Mouse (Mus musculus) left cerebral cortex, adult 2 months (tissue): ENCODE data around the gene Pik3ip1. TPM values are rescaled to one million over a fixed set of nuclear protein-coding genes. Genes with fewer than 3 reads are reported as not detected.

Source experiments
- DNase-seq, 2 experiments: peaks; one replicate each; pipeline ENCODE4 v3.0.0; 2021 to 2022; ENCODE audit warnings: low spot score in 2 of 2, mixed read lengths in 1 of 2; ENCODE audit errors: extremely low spot score in 1 of 2
- H3K27ac ChIP-seq: fragments of 200-600 bp; 2 replicates; pipeline ENCODE4 v1.8.1; 2022
- H3K4me3 ChIP-seq: fragments of 200-600 bp; 2 replicates; pipeline ENCODE4 v1.8.1; 2022
- CTCF ChIP-seq: fragments of 200-600 bp; IDR thresholded peaks from 2 replicates; pipeline ENCODE4 v1.8.1; 2022; ENCODE audit warnings: antibody characterized with exemption, mild to moderate bottlenecking, moderate library complexity
- intact Hi-C: fragments of 180-260 bp; cut with DNase I; formaldehyde crosslinking; loops from one replicate; pipeline ENCODE4 v1.15.1; 2025
- total RNA-seq, 2 experiments: library from RNA; stranded (reverse); gene quantifications; 2 replicates each; pipeline ENCODE4 v1.2.3; 2021

Gene Pik3ip1
- total RNA-seq, 2 experiments from 2014 or later = 28.1 to 31.5 TPM

DNA sequence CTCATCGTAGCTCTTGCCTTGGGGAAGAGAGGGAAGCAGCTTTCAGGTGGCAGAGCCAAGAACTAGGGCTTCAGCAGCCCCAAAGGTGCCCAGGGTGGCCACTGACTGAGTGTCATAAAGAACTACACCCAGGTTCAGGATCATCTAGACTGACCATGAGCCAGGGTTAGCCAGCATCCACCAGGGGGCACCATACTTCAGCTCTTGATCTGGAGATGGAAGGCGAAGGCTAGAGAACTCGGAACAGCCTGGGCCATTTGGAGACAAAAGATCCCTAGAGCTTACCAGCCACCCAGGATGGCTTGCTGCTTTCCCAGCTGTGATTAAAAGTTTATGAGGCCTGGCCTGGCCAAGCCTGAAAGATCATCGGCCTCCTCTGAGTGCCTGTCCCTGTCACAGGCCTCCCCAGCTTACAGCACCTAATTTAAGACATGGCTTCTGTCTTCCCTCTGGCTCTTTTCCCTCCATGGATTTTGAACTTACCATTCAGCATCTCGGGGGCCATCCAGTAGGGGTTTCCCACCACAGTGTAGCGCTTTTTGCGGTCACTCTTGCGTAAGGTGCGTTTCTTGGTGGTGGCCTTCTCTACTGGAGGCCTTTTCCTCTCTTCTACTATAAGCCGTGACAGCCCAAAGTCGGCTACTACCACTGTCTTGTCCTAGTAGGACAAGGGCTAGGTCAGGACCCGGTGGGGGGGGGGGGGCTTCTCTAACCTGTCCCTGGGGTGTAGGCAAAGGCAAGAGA is 17.1 kb downstream of the Pik3ip1 start:
- peak; percentile 89 for TF ChIP-seq CTCF
- DNase-seq = peak; percentile 79 to 80
- intact Hi-C loops = loop anchor here (5.0 kb wide), 1 partner anchor 60 kb away; the partner anchor contains the start of gene Limk2
- no peak overlapping the region for H3K27ac ChIP-seq
- no peak overlapping the region for H3K4me3 ChIP-seq

DNA sequence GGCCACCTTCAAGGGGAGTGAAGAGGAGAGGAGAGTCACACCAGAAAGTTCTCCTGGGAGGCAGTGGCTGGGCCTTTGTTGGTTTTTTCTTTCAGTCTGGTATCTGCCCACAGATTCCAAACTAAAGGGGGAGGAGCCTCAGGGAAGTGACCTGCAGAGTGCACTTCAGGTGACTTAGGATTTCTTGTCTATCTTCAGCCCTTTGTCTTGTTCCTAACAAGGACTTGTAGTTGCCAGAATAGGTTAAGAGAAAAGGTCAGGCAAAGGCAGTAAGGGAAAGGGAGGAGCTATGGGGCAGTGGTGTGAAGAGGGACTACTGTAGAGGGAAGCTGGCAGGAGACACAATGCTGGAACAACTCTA is 17.6 kb downstream of the Pik3ip1 start:
- Histone ChIP-seq H3K27ac (no peak overlapping the region), H3K4me3 (no peak overlapping the region)
- DNase-seq = no peak
- intact Hi-C loops = loop anchor here (5.0 kb wide), 1 partner anchor 59 kb away; the partner anchor contains the start of gene Limk2
- TF ChIP-seq CTCF = no peak

DNA sequence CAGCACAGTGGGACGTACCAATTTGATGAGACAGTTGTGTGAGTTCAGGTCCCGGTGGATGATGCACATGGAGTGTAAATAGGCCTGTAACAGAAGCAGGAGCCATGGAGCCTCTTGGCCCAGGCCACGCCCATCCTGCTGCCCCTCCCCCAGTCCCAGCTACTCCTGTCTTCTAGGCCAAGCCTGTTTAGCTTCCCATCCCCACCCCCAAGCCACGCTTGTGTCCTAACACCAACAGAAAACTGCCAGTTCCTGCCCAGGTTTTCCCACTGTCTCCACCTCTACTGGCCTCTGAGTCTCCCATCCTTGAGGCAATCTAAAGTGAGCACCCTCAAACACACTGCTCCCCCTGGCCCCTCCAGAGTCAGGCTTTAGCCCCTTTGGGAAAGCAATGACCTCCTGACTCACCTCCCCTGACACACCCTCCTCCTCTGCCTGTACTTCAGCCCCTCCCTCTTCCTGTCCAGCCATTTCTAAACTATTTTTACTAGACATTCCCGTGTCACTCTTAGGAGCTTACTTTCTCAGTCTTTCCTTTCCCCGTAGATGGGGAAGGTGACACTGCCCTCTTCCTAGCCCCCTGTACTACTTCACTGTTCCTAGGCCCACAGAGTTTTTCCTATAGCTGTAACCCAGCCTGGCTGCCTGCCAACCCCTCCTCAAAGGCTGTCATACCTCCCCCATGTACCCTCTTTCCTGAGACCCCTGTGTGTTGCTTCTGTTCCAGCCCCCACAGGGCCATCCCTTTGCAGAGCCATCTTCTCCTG is 18.6 kb downstream of the Pik3ip1 start:
- DNase-seq = no peak
- no peak overlapping the region for H3K4me3 ChIP-seq
- TF ChIP-seq CTCF = no peak
- no peak overlapping the region for H3K27ac ChIP-seq
- intact Hi-C loops = loop anchor here (5.0 kb wide), 1 partner anchor 59 kb away; the partner anchor contains the start of gene Limk2

DNA sequence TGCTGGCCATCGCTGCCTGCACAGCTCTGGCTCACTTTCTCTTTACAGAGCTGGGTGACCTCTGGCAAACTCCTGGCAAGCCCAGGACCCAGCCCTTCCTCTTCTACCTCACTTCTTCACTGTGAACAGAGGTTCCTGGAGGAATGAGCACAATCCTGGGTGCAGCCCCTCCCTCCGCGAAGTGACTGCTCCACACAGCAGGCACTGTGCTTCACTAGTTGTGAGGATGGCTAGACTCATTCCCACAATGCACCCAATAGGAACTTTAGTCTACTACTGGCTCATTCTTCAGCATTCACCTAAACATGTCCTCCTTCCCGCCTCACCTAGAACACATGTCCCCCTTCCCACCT is 19.1 kb downstream of the Pik3ip1 start:
- DNase-seq = no peak
- no peak for TF ChIP-seq CTCF
- no peak overlapping the region for H3K4me3 ChIP-seq
- H3K27ac ChIP-seq = no peak overlapping the region
- intact Hi-C loops = loop anchor here (5.0 kb wide), 1 partner anchor 58 kb away; the partner anchor contains the start of gene Limk2

DNA sequence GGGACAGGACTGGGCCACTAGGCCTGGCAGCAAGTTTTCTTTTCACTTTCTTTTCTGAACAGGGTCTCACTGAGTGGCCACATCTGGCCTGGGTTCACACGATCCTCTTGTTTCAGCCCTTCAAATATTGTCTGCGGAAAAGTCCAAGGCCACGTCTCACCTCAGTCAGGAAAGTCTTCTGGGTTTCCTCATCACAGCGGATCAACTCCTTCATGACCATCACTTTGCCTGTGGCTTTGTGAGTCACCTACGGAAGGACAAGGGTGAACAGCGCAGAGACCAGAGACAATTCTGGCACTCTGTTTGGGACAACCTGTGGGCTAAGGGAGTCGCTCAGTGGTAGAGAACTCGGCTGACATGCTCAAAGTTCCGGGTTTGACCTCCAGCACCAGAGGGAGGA is 21.9 kb downstream of the Pik3ip1 start:
- no peak for TF ChIP-seq CTCF
- intact Hi-C loops = no loop called here
- no peak for DNase-seq
- Histone ChIP-seq H3K27ac (no peak overlapping the region), H3K4me3 (no peak overlapping the region)

DNA sequence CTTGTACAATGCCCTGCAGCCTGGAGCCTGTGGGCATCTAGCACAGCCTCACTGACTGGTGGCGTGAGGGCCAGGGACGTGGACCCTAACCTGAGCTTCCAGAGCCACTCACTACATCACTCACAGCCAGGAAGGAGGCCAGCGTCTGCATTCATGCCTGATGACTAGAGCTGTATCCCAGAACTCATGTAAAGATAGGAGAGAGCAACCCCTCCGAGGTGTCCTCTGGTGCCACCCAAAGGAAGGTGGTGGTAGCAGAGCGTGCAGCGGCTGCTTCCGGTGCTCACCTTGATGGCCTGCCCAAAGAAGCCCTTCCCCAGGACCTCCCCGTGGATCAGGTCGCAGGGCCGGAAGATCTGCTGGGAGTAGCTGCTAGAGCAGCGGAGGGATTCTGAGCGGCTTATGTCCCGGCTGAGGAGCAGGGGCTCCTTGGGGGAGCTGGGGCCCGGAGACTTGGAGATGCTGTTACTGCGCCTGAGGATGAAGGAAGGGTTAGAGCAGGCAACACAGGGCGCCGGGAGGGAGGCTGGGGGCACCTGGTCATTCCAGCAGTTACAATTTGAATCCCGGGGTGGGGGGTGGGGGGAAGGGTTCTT is 22.9 kb downstream of the Pik3ip1 start:
- intact Hi-C loops = no loop called here
- H3K27ac ChIP-seq = no peak overlapping the region
- H3K4me3 ChIP-seq = no peak overlapping the region
- no peak for DNase-seq
- peak; percentile 41 for TF ChIP-seq CTCF

DNA sequence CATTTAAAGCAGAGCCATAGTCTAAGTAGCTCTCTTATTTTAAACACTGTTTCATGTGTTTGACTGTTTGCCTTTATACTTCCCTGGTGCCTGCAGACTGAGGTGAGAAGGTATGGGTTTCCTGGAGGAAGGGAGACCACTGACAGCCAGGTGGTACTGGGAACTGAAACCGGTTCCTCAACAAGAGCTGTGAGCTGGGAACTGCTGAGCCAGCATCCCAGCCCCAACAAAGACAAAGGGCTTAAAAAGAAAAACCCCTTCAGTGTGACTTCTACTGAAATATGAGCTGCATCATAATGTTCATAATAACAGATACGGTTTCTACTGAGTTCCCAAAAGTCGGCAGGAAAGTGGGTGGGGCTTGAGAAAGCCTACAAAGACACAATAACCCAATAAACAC is 32.7 kb downstream of the Pik3ip1 start:
- Histone ChIP-seq H3K4me3 (no peak overlapping the region), H3K27ac (no peak overlapping the region)
- TF ChIP-seq CTCF = no peak
- intact Hi-C loops = no loop called here
- no peak for DNase-seq

DNA sequence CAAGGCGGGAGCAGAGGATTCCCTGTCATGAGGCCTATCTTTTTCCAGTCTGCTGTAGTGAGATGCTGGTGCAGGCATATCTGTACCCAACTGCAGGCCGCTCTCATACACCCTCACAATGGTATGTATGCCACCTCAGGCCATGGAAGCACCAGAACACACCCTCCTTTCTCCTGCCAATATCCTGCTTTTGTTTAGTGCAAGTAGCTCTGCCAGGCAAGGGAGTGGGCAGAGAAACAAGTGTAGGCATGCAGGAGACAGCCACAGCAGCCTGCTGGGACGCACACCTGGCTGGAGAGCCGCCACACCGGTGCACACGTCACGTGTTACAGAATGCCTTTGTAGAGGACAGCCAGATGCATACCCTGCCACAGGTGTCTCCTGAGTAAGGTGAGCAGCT is 36.2 kb downstream of the Pik3ip1 start:
- H3K4me3 ChIP-seq = no peak overlapping the region
- H3K27ac ChIP-seq = no peak overlapping the region
- no peak for TF ChIP-seq CTCF
- no peak for DNase-seq
- intact Hi-C loops = no loop called here

DNA sequence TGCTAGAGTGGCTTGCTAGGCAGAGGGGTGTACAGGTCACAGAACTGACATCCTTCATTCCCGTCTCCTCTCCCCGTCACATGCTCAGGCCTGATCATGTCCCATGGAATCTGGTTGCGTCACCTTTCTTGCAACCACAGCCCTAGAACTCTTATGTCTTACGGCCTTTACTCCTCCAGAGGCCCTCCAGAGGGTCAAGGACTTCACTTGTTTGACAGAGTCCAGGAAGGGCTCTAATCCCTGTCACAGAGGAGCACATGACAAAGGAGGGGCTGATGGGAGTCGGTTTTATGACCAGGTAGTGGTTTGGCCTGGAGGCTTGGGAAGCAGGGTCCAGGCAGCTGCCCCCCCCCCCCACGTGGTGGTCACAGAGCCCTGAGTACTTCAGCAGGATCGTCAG is 38.8 kb downstream of the Pik3ip1 start:
- DNase-seq = no peak
- TF ChIP-seq CTCF = no peak
- intact Hi-C loops = no loop called here
- H3K4me3 ChIP-seq = no peak overlapping the region; the same call in 1 of the 2 replicates
- no peak overlapping the region for H3K27ac ChIP-seq

DNA sequence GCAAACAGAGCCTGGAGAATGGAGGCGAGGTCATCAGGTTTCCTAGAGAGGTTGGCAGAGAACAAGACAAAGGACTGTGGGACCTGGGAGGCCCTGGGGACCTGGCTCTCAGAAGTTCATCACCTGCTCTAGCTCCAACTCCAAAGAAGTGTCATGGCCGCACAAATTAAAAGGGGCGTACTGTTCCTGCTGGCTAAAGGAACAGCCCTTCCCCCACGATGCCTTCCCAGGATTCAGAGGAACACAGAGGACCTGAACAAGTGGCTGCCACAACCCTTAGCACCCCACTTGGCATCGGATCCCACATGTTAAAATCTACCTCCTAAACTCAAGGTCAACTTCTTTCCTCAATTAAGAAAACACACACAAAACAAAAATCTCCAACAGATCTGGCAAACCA is 39.2 kb downstream of the Pik3ip1 start:
- intact Hi-C loops = no loop called here
- Histone ChIP-seq H3K4me3 (peak overlapping the region; percentile 77), H3K27ac (no peak overlapping the region)
- no peak for TF ChIP-seq CTCF
- no peak for DNase-seq

DNA sequence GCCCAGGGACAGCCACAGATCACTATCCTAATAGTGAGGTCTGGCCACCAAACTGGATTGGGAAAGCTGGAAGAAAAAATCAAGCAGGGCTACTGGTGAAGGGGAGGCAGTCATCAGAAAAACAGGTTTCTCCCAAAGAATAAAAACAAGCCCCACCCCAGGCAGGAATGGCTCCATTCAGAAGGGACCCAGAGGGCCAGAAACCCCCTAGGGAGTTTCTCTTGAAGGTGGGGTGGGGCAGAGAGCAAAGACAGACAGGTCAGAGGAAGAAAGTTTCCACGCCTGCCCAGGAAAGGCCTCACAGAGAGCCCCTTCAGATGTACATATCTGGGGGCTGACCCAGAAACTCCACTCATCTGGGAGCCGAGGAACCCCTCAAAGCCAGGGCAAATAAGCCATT is 40.0 kb downstream of the Pik3ip1 start:
- Histone ChIP-seq H3K4me3 (peak overlapping the region; percentile 77), H3K27ac (peak overlapping the region; percentile 87; the same call in 1 of the 2 replicates)
- no peak for DNase-seq
- intact Hi-C loops = no loop called here
- TF ChIP-seq CTCF = no peak

DNA sequence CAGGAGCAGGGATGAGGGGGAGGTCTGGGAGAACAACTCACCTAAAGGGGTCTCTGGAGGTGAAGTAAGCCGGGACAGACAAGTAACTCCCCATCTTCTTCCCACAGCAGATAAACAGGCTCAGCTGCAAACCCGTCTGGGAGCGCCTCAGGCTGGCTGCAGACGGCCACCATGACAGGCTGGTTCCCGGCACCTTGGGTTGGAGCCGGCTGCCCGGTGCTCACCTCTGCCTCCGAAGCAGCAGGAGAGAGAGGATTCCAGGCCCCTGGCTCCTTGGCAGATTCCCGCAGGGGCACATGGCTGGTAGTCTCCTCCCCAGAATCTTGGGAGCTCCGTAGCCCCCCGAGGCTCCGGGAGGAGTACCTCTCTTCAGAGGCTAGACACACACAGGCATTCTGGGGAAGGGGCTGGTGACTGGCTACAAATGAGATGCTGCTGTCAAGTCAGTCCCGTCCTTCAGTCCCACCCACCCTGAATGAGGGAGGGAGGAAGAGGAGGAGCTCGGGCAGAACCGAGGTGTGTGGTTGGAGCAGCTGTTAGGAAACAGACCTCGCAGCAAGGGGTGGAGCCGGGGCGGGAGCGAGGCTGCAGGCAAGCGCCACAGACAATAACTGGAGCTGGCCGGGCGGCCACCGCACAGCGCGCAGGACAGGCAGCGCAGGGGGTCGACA is 40.9 kb downstream of the Pik3ip1 start:
- TF ChIP-seq CTCF = no peak
- Histone ChIP-seq H3K27ac (peak overlapping the region; percentile 87), H3K4me3 (peak overlapping the region; percentile 77)
- peak; percentile 80 to 82 for DNase-seq
- intact Hi-C loops = no loop called here
